Mouse (Mus musculus): ENCODE results near the gene Nop10. TPM values are rescaled to one million over a fixed set of nuclear protein-coding genes. Genes with fewer than 3 reads are reported as not detected.

The Nop10 gene
- polyA plus RNA-seq, 2 experiments = 150 to 210 TPM

DNA sequence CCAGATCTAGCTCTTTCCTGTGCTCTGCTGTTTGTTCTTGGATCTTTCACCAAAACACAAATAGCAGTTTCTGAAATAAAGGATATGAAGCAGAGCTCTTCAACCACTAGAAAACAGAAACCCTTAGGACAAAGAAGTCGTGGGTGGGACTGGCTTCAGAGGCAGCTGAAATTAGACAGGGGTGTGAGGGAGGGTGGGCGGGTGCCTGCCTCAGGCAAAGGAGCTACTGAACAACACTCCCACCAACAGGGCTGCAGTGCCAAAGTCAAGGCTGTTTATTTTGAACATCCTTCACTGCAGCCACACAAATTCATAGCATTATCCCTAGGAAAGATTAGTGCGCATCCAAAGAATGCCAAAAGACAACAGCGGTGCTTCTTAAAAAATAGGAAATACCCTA is 37.4 kb upstream of the Nop10 start:
- Histone ChIP-seq H3K4me2 (replicated peaks; ENCODE audit: low read depth, low read length, severe bottlenecking) (no peak overlapping the region), H3K4me3 (replicated peaks; ENCODE audit: low read length) (no peak overlapping the region), H3K27ac (replicated peaks; ENCODE audit: low read depth, low read length) (no peak overlapping the region), H3K36me3 (ENCODE audit: control insufficient read depth, insufficient read depth, low read length) (no peaks in the 10 kb centered on the region), H3K27me3 (ENCODE audit: control insufficient read depth, insufficient read depth, low read length) (no peaks in the 10 kb centered on the region), H3K9ac (ENCODE audit: low read depth, low read length, severe bottlenecking) (no peak overlapping the region), H3K9me3 (ENCODE audit: control insufficient read depth, low read length) (no peaks in the 10 kb centered on the region), H3K4me1 (ENCODE audit: control insufficient read depth, insufficient read depth, low read length) (no peaks in the 10 kb centered on the region)
- TF ChIP-seq POLR2A (IDR thresholded peaks at IDR 0.05; ENCODE audit: borderline replicate concordance, extremely low read depth, insufficient read depth, insufficient read length) = no peak
- DNase-seq (ENCODE audit: low spot score) (no peak), ATAC-seq (ENCODE audit: low FRiP score, low read depth) (no peak)
- WGBS = 56% methylated on average over 4 of the region's 4 CpGs

DNA sequence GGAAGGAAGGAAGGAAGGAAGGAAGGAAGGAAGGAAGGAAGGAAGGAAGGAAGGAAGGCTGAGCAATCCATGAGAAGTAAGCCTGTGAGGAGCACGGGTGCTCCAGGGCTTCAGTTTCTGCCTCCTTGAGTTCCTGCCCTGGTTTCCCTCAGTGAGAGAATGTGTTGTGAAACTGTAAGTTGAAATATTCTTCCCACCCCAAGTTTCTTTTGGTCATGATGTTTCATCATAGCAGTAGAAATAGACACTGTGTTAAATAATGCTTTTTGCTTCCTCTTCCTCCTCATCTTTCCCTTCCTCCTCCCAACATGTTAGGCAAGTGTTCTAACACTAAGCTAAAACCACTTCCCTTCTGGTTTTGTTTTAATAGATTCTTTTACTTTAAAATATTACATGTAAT is 29.1 kb upstream of the Nop10 start:
- DNase-seq (ENCODE audit: low spot score) = no peak
- H3K9ac ChIP-seq (ENCODE audit: low read depth, low read length, severe bottlenecking) = no peak overlapping the region
- H3K36me3 ChIP-seq (ENCODE audit: control insufficient read depth, insufficient read depth, low read length) = no peaks in the 10 kb centered on the region
- H3K4me2 ChIP-seq (replicated peaks; ENCODE audit: low read depth, low read length, severe bottlenecking) = no peak overlapping the region
- ATAC-seq (ENCODE audit: low FRiP score, low read depth) = no peak
- H3K4me1 ChIP-seq (ENCODE audit: control insufficient read depth, insufficient read depth, low read length) = no peaks in the 10 kb centered on the region
- no peak overlapping the region for H3K4me3 ChIP-seq (replicated peaks; ENCODE audit: low read length)
- 64% methylated on average over 1 of the region's 1 CpGs for whole genome bisulfite sequencing
- no peaks in the 10 kb centered on the region for H3K9me3 ChIP-seq (ENCODE audit: control insufficient read depth, low read length)
- H3K27me3 ChIP-seq (ENCODE audit: control insufficient read depth, insufficient read depth, low read length) = no peaks in the 10 kb centered on the region
- H3K27ac ChIP-seq (replicated peaks; ENCODE audit: low read depth, low read length) = no peak overlapping the region
- TF ChIP-seq POLR2A (IDR thresholded peaks at IDR 0.05; ENCODE audit: borderline replicate concordance, extremely low read depth, insufficient read depth, insufficient read length) = no peak

DNA sequence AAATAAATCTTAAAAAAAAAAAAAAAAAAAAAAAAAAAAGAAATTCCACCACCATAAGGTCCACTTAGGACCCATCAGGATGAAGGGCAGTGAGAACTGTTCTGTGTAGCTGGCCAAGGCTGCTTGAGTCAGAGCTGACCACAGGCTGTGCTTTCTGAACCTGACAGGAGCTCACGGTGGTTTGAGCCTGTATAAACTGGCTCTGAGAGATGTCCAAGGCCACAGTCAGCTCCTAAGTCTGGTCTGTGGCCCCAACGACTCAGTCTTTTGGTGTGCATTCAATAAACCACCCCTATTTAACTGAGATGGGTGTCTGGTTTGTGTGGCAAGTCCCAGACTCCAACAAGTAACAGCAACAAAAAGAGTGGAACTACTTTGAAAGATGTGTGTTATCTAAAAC is 25.1 kb upstream of the Nop10 start:
- peaks cover 9% of the 10 kb centered on the region; the same call in 1 of the 2 replicates for H3K4me1 ChIP-seq (ENCODE audit: control insufficient read depth, insufficient read depth, low read length)
- no peak for DNase-seq (ENCODE audit: low spot score)
- H3K27ac ChIP-seq (replicated peaks; ENCODE audit: low read depth, low read length) = no peak overlapping the region
- TF ChIP-seq POLR2A (IDR thresholded peaks at IDR 0.05; ENCODE audit: borderline replicate concordance, extremely low read depth, insufficient read depth, insufficient read length) = no peak
- 74% methylated on average over 2 of the region's 2 CpGs for WGBS
- H3K9me3 ChIP-seq (ENCODE audit: control insufficient read depth, low read length) = no peaks in the 10 kb centered on the region
- H3K36me3 ChIP-seq (ENCODE audit: control insufficient read depth, insufficient read depth, low read length) = no peaks in the 10 kb centered on the region
- H3K9ac ChIP-seq (ENCODE audit: low read depth, low read length, severe bottlenecking) = no peak overlapping the region
- H3K4me2 ChIP-seq (replicated peaks; ENCODE audit: low read depth, low read length, severe bottlenecking) = no peak overlapping the region
- H3K4me3 ChIP-seq (replicated peaks; ENCODE audit: low read length) = no peak overlapping the region
- no peaks in the 10 kb centered on the region for H3K27me3 ChIP-seq (ENCODE audit: control insufficient read depth, insufficient read depth, low read length)
- ATAC-seq (ENCODE audit: low FRiP score, low read depth) = no peak

DNA sequence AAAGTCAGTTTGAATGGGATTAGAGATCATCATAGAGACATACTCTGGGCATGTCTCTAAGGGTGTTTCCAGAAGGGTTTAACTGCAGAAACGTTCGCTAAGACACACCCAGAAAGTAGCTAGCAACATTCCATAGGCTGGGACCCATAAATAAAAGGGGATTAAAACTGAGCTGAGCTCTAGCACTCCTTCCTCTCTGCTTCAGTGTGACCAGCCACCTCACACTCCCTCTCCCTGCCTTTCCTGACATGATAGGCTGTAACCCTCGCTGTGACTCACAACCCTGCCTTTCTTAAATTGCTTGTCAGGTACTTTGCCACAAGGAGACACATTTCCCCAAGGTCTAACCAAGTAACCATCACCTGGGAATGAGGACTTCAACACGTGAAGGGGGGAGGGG is 23.7 kb upstream of the Nop10 start:
- no peak for ATAC-seq (ENCODE audit: low FRiP score, low read depth)
- TF ChIP-seq POLR2A (IDR thresholded peaks at IDR 0.05; ENCODE audit: borderline replicate concordance, extremely low read depth, insufficient read depth, insufficient read length) = no peak
- H3K4me2 ChIP-seq (replicated peaks; ENCODE audit: low read depth, low read length, severe bottlenecking) = no peak overlapping the region

DNA sequence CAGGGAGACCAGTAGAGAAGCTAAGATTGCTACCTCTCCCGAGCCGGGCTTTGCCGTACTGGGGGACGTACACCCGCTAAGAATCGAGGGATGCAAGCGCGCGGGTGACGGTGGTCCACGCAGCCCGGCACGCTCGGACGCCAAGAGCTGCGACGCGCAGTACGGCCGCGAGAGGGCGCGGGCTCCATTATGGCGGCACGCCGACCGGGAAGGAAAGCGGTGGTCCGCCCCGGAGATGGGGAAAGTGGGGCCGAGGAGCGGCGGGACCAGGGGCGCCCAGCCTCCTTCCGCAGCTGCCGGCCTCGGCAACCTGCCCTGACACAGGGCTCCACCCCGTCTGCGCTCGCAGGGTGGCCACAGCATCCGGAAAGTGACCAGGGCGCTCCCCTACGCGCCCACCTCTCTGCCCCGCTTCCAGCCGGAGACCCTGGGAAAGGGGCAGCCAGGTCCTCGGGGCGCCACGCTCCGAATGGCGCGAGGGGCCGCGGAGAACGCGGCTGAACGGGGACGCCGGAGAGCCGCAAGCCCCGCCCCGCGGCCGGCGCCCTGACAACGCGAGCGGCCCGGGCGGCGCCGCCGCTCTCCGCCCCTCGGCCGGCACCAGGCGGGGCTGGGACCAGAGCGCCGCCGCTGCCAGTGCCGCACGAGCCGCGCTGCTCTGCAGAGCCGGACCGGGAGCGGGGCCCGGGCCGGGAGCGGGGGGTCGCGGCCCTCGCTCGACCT is 22.4 kb upstream of the Nop10 start, which contains the start of gene Lpcat4:
TSS of gene Lpcat4 (plus strand) at position 257 of the 723 bp plus-strand sequence.
- WGBS = under 1% methylated on average over 56 of the region's 94 CpGs
- peak; percentile 90 for ATAC-seq (ENCODE audit: low FRiP score, low read depth)

More for the DNA sequence above, 23.7 kb upstream of the Nop10 start:
- 3% methylated on average over 4 of the region's 4 CpGs for WGBS
- peaks cover 9% of the 10 kb centered on the region; the same call in 1 of the 2 replicates for H3K4me1 ChIP-seq (ENCODE audit: control insufficient read depth, insufficient read depth, low read length)
- no peaks in the 10 kb centered on the region for H3K9me3 ChIP-seq (ENCODE audit: control insufficient read depth, low read length)
- no peaks in the 10 kb centered on the region for H3K27me3 ChIP-seq (ENCODE audit: control insufficient read depth, insufficient read depth, low read length)
- no peak overlapping the region for H3K9ac ChIP-seq (ENCODE audit: low read depth, low read length, severe bottlenecking)
- H3K4me3 ChIP-seq (replicated peaks; ENCODE audit: low read length) = no peak overlapping the region
- DNase-seq (ENCODE audit: low spot score) = no peak
- H3K36me3 ChIP-seq (ENCODE audit: control insufficient read depth, insufficient read depth, low read length) = no peaks in the 10 kb centered on the region
- no peak overlapping the region for H3K27ac ChIP-seq (replicated peaks; ENCODE audit: low read depth, low read length)

More for the DNA sequence above, 22.4 kb upstream of the Nop10 start, which contains the start of gene Lpcat4:
- Histone ChIP-seq H3K9ac (ENCODE audit: low read depth, low read length, severe bottlenecking) (peak within 1 kb of the TSS; percentile 80), H3K4me3 (replicated peaks; ENCODE audit: low read length) (peak within 1 kb of the TSS; percentile 77), H3K36me3 (ENCODE audit: control insufficient read depth, insufficient read depth, low read length) (peaks cover 6% of the 10 kb centered on the region), H3K9me3 (ENCODE audit: control insufficient read depth, low read length) (no peaks in the 10 kb centered on the region), H3K27ac (replicated peaks; ENCODE audit: low read depth, low read length) (peak within 1 kb of the TSS; percentile 93), H3K4me2 (replicated peaks; ENCODE audit: low read depth, low read length, severe bottlenecking) (peak within 1 kb of the TSS; percentile 88), H3K27me3 (ENCODE audit: control insufficient read depth, insufficient read depth, low read length) (no peaks in the 10 kb centered on the region), H3K4me1 (ENCODE audit: control insufficient read depth, insufficient read depth, low read length) (peaks cover 9% of the 10 kb centered on the region; the same call in 1 of the 2 replicates)
- TF ChIP-seq POLR2A (IDR thresholded peaks at IDR 0.05; ENCODE audit: borderline replicate concordance, extremely low read depth, insufficient read depth, insufficient read length) = peak; percentile 69; the same call in 1 of the 2 replicates
- DNase-seq (ENCODE audit: low spot score) = peak; percentile 78
